In genomic region chr4:128330519-128330918, GRCm38 (mm10) we compare ENCODE assay signal across 12 mouse cellular contexts.
DNase-seq lines count a peak whose midpoint lies in the region; TF ChIP-seq lines count a peak whose summit lies in the region.
"Had no signal": no experiment of that assay in that cellular context is flagged by ENCODE, and none has a peak within 500 bp of the region (broad histone marks: within the 10 kb centered on the region; RNA-seq: fewer than 3 reads in every experiment).

No protein-coding gene starts in this region.

- peak; percentile 44 to 49 for DNase-seq in layer of hippocampus, adult 2 months (ENCODE audit: low spot score in 2 of 2)
- DNase-seq in layer of hippocampus, postnatal 10 days (ENCODE audit: low spot score in 2 of 2), result no peak
- peak; percentile 90 to 93 for DNase-seq in cerebellum, postnatal 10 days
- DNase-seq in left cerebral cortex, postnatal 14 days (ENCODE audit: low spot score in 2 of 2), result peak; percentile 45 to 66
- DNase-seq in right cerebral cortex, postnatal 14 days, result peak; percentile 43
- no peak for DNase-seq in kidney, adult 9 months
- no peak for DNase-seq in gastrocnemius, postnatal 36 days
- no peak for DNase-seq in thymus, postnatal 14 days
- DNase-seq: gastrocnemius, postnatal 14 days; kidney, postnatal 36 days; liver, embryonic 13.5 days; thymus, adult 18-20 months had no signal

- no peak for TF ChIP-seq CTCF in layer of hippocampus, adult 2 months (conservative IDR thresholded peaks at IDR 0.05)

- no peak overlapping the region for H3K4me3 ChIP-seq in layer of hippocampus, adult 2 months
- H3K4me3 ChIP-seq: liver, embryonic 13.5 days had no signal

- peak overlapping the region; percentile 39; the same call in 1 of the 2 replicates for H3K27ac ChIP-seq in layer of hippocampus, adult 2 months
- H3K27ac ChIP-seq: liver, embryonic 13.5 days had no signal

- intact Hi-C loops in left cerebral cortex, postnatal 14 days (cut with DNase I), result no loop called here
- intact Hi-C loops in gastrocnemius, postnatal 36 days (cut with DNase I), result no loop called here

Comparison
In these comparisons a context has a peak if more than half of its experiments do, and no peak if none do; other contexts are left out.
1. DNase-seq: peak in layer of hippocampus, adult 2 months (2 of 2), cerebellum, postnatal 10 days (2 of 2), left cerebral cortex, postnatal 14 days (2 of 2) and right cerebral cortex, postnatal 14 days (single experiment); none in layer of hippocampus, postnatal 10 days (0 of 2), kidney, adult 9 months (single experiment), gastrocnemius, postnatal 36 days (0 of 2) and thymus, postnatal 14 days (single experiment).